Mouse (Mus musculus) megakaryocyte, embryonic 14.5 days (primary cell): ENCODE measurements around the gene Gcnt1.

ENCODE experiments used
- FLI1 ChIP-seq: IDR thresholded peaks from 2 replicates; pipeline ENCODE4 v1.6.1; 2012; ENCODE audit warnings: low read length, inconsistent platforms, mixed read lengths
- GATA1 ChIP-seq: IDR thresholded peaks from 3 replicates; pipeline ENCODE4 v1.6.1; 2012; ENCODE audit warnings: mixed read lengths, low read length, inconsistent platforms, borderline replicate concordance

DNA sequence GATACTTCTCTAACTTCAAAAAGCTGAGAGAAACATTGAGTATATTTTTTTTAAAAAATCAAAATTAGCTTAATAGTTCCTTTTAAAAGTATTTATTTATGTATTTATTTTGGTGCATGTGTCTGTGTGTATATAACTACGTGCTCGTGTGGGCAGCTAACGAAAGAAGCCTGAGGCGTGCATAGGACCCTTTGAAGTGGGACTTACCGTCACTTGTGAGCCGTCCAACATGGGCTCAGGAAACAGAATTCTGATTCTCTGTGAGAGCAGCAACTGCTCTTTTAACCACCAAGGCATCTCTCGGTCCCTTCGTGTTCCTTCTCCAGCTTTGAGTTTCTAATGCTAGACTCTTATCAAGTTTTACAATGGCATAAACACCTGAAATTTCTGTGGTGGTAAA is 18.9 kb downstream of the Gcnt1 start:
- TF ChIP-seq GATA1 = no peak
- no peak for TF ChIP-seq FLI1
